Mouse (Mus musculus) lung, postnatal 0 days (tissue): Measurements from ENCODE around the gene Prrc2b.

ENCODE experiments used
- CTCF ChIP-seq: IDR thresholded peaks from 2 replicates; pipeline ENCODE4 v1.5.1; 2016; ENCODE audit warnings: antibody characterized with exemption, mild to moderate bottlenecking
- EP300 ChIP-seq: IDR thresholded peaks from 2 replicates; pipeline ENCODE4 v1.6.1; 2016; ENCODE audit warnings: antibody characterized with exemption, mild to moderate bottlenecking, control low read depth

DNA sequence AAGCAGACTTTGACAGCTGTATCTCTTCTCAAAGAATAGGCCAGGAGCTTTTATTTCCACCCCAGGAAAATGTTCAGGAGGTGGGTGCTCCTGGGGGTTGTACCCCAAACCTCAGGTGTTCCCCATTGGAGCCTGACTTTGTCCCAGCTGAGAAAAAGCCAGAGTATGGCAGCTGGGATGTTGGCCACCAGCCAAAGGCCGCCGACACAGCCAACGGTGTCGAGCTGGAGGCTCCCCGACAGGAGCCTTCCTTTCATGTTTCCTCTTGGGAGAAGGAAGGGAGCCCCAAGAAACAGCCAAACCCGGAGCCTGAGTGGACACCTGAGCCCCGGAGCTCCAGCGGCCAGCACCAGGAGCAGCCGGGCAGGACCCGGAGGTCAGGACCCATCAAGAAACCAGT, 62.1 kb downstream of the Prrc2b start:
- TF ChIP-seq CTCF (no peak), EP300 (no peak)
